Mouse (Mus musculus) MEL (cell line): ENCODE measurements around the gene Sik3. TPM values are rescaled to one million over a fixed set of nuclear protein-coding genes. Genes with fewer than 3 reads are reported as not detected.

Experiments used
- DNase-seq: peaks from one replicate; pipeline ENCODE4 v3.0.0; 2011; ENCODE audit warnings: low read depth, low spot score
- H3K27ac ChIP-seq: 2 replicates; pipeline ENCODE4 v1.5.1; 2012; ENCODE audit warnings: low read depth, mild to moderate bottlenecking, control low read depth, low read length, moderate library complexity; ENCODE audit not compliant: control insufficient read depth
- H3K27me3 ChIP-seq, 2 experiments: fragments of 150-350 bp in 1 of 2; sonication (generic) in 1 of 2; 2 replicates each; pipeline ENCODE4 v1.6.1; 2012; ENCODE audit warnings: low read length in 2 of 2, mild to moderate bottlenecking in 2 of 2, improper control_type of control experiment in 1 of 2, moderate library complexity in 1 of 2; ENCODE audit not compliant: insufficient read depth in 2 of 2, control insufficient read depth in 1 of 2
- H3K36me3 ChIP-seq, 2 experiments: 2 replicates each; pipeline ENCODE4 v1.6.1; 2012 to 2014; ENCODE audit warnings: low read length in 2 of 2, improper control_type of control experiment in 1 of 2, inconsistent platforms in 1 of 2, mild to moderate bottlenecking in 1 of 2; ENCODE audit not compliant: insufficient read depth in 2 of 2, control insufficient read depth in 1 of 2
- H3K4me1 ChIP-seq, 2 experiments: fragments of 150-350 bp in 1 of 2; sonication (generic) in 1 of 2; 2 replicates each; pipeline ENCODE4 v1.6.1; 2012; ENCODE audit warnings: low read length in 2 of 2, improper control_type of control experiment in 1 of 2, mild to moderate bottlenecking in 1 of 2; ENCODE audit not compliant: insufficient read depth in 2 of 2, control insufficient read depth in 1 of 2
- H3K4me3 ChIP-seq, 2 experiments: fragments of 150-350 bp in 1 of 2; sonication (generic) in 1 of 2; 2 replicates each; pipeline ENCODE4 v1.5.1; 2012; ENCODE audit warnings: low read depth in 2 of 2, low read length in 2 of 2, mild to moderate bottlenecking in 2 of 2, moderate library complexity in 2 of 2, control low read depth in 1 of 2, improper control_type of control experiment in 1 of 2; ENCODE audit not compliant: control insufficient read depth in 1 of 2, insufficient read depth in 1 of 2
- H3K79me2 ChIP-seq: 2 replicates; pipeline ENCODE4 v1.6.1; 2012; ENCODE audit warnings: mild to moderate bottlenecking, low read length, moderate library complexity; ENCODE audit not compliant: control insufficient read depth, poor library complexity, insufficient read depth
- H3K9ac ChIP-seq: 2 replicates; pipeline ENCODE4 v1.6.1; 2012; ENCODE audit warnings: low read depth, mild to moderate bottlenecking, control low read depth, low read length, moderate library complexity; ENCODE audit not compliant: control insufficient read depth, poor library complexity, severe bottlenecking
- H3K9me3 ChIP-seq: fragments of 150-350 bp; sonication (generic); replicated peaks from 2 replicates; pipeline ENCODE4 v1.6.1; 2012; ENCODE audit warnings: mild to moderate bottlenecking, low read length, improper control_type of control experiment, moderate library complexity; ENCODE audit not compliant: insufficient read depth
- BHLHE40 ChIP-seq: IDR thresholded peaks from 2 replicates; pipeline ENCODE4 v1.6.1; 2012; ENCODE audit warnings: low read depth, mild to moderate bottlenecking, inconsistent platforms, low read length, improper control_type of control experiment, borderline replicate concordance
- CHD1 ChIP-seq: IDR thresholded peaks from 2 replicates; pipeline ENCODE4 v1.6.1; 2012; ENCODE audit warnings: low read depth, mild to moderate bottlenecking, inconsistent platforms, low read length, improper control_type of control experiment
- CHD2 ChIP-seq: IDR thresholded peaks from 2 replicates; pipeline ENCODE4 v1.6.1; 2011; ENCODE audit warnings: low read length, improper control_type of control experiment
- CTCF ChIP-seq, 3 experiments: IDR thresholded peaks in 2 of 3; conservative IDR thresholded peaks in 1 of 3; 2 replicates each; pipeline ENCODE4 v1.5.1; 2011 to 2012; ENCODE audit warnings: low read length in 3 of 3, low read depth in 2 of 3, mild to moderate bottlenecking in 2 of 3, improper control_type of control experiment in 1 of 3, inconsistent platforms in 1 of 3, mixed read lengths in 1 of 3, moderate library complexity in 1 of 3; ENCODE audit not compliant: control insufficient read depth in 1 of 3, insufficient read depth in 1 of 3, poor library complexity in 1 of 3, severe bottlenecking in 1 of 3
- E2F4 ChIP-seq: IDR thresholded peaks from 2 replicates; pipeline ENCODE4 v1.6.1; 2011; ENCODE audit warnings: low read depth, low read length, improper control_type of control experiment, borderline replicate concordance
- EP300 ChIP-seq, 2 experiments: IDR thresholded peaks; 2 replicates each; pipeline ENCODE4 v1.6.1; 2011; ENCODE audit warnings: improper control_type of control experiment in 2 of 2, low read length in 2 of 2, low read depth in 1 of 2, mild to moderate bottlenecking in 1 of 2
- ETS1 ChIP-seq: IDR thresholded peaks from 2 replicates; pipeline ENCODE4 v1.6.1; 2012; ENCODE audit warnings: low read depth, mild to moderate bottlenecking, inconsistent platforms, low read length, improper control_type of control experiment, moderate library complexity
- GATA1 ChIP-seq: IDR thresholded peaks from 2 replicates; pipeline ENCODE4 v1.6.1; 2011; ENCODE audit warnings: low read depth, low read length, improper control_type of control experiment
- MAFK ChIP-seq: IDR thresholded peaks from 2 replicates; pipeline ENCODE4 v1.6.1; 2011; ENCODE audit warnings: low read depth, mild to moderate bottlenecking, low read length, improper control_type of control experiment, borderline replicate concordance
- MAX ChIP-seq: IDR thresholded peaks from 2 replicates; pipeline ENCODE4 v1.6.1; 2011; ENCODE audit warnings: low read length, improper control_type of control experiment
- MXI1 ChIP-seq: IDR thresholded peaks from 2 replicates; pipeline ENCODE4 v1.6.1; 2011; ENCODE audit warnings: mild to moderate bottlenecking, low read depth, low read length, improper control_type of control experiment
- MYB ChIP-seq: IDR thresholded peaks from 2 replicates; pipeline ENCODE4 v1.6.1; 2011; ENCODE audit warnings: mild to moderate bottlenecking, low read depth, low read length, improper control_type of control experiment
- NELFE ChIP-seq: IDR thresholded peaks from 2 replicates; pipeline ENCODE4 v1.6.1; 2011; ENCODE audit warnings: low read depth, low read length, improper control_type of control experiment
- NRF1 ChIP-seq: IDR thresholded peaks from 2 replicates; pipeline ENCODE4 v1.6.1; 2014; ENCODE audit warnings: low read depth, mild to moderate bottlenecking, inconsistent platforms, low read length, improper control_type of control experiment, moderate library complexity; ENCODE audit not compliant: poor library complexity, insufficient read depth, severe bottlenecking
- POLR2A ChIP-seq, 2 experiments: IDR thresholded peaks; 2 replicates each; pipeline ENCODE4 v1.6.1; 2011 to 2012; ENCODE audit warnings: low read length in 2 of 2, mild to moderate bottlenecking in 2 of 2, control low read depth in 1 of 2, improper control_type of control experiment in 1 of 2, low read depth in 1 of 2, moderate library complexity in 1 of 2; ENCODE audit not compliant: control insufficient read depth in 1 of 2, insufficient read depth in 1 of 2, poor library complexity in 1 of 2
- POLR2AphosphoS2 ChIP-seq: IDR thresholded peaks from 2 replicates; pipeline ENCODE4 v1.6.1; 2011; ENCODE audit warnings: low read length, improper control_type of control experiment
- RCOR1 ChIP-seq: IDR thresholded peaks from 2 replicates; pipeline ENCODE4 v1.6.1; 2012; ENCODE audit warnings: low read depth, mild to moderate bottlenecking, inconsistent platforms, low read length, improper control_type of control experiment
- TBP ChIP-seq: IDR thresholded peaks from 2 replicates; pipeline ENCODE4 v1.8.0; 2011; ENCODE audit warnings: low read depth, low read length, improper control_type of control experiment
- TCF12 ChIP-seq: IDR thresholded peaks from 2 replicates; pipeline ENCODE4 v1.6.1; 2014; ENCODE audit warnings: low read depth, mild to moderate bottlenecking, inconsistent platforms, low read length, improper control_type of control experiment, moderate library complexity
- UBTF ChIP-seq: IDR thresholded peaks from 2 replicates; pipeline ENCODE4 v1.6.1; 2012; ENCODE audit warnings: low read depth, mild to moderate bottlenecking, inconsistent platforms, low read length, improper control_type of control experiment, moderate library complexity, borderline replicate concordance; ENCODE audit not compliant: insufficient read depth
- USF2 ChIP-seq, 2 experiments: IDR thresholded peaks; 2 replicates each; pipeline ENCODE4 v1.6.1; 2011 to 2012; ENCODE audit warnings: improper control_type of control experiment in 2 of 2, low read length in 2 of 2, borderline replicate concordance in 1 of 2, inconsistent platforms in 1 of 2, low read depth in 1 of 2, mild to moderate bottlenecking in 1 of 2; ENCODE audit not compliant: insufficient read depth in 1 of 2
- ZMIZ1 ChIP-seq: IDR thresholded peaks from 2 replicates; pipeline ENCODE4 v1.6.1; 2012; ENCODE audit warnings: low read depth, mild to moderate bottlenecking, inconsistent platforms, low read length, improper control_type of control experiment, moderate library complexity
- polyA plus RNA-seq, 2 experiments: library from polyadenylated mRNA; stranded (reverse) in 1 of 2; unstranded in 1 of 2; fragments of >175 nt in 1 of 2; fragments of >200 nt in 1 of 2; gene quantifications; 2 replicates each; pipeline versions ENCODE4 v1.2.1 to v1.2.4; 2012; ENCODE audit warnings: low replicate concordance in 2 of 2, low read depth in 1 of 2; ENCODE audit not compliant: insufficient read length in 2 of 2, insufficient read depth in 1 of 2, missing spikeins in 1 of 2
- total RNA-seq: library from RNA; depleted of rRNA; stranded (reverse); fragments of 300-350 nt; gene quantifications from 2 replicates; pipeline ENCODE4 v1.2.3, GENCODE M21; 2012

Sik3 gene
- total and polyA plus RNA-seq, 3 experiments = 78.7 to 111 TPM; not detected in 1

GRCm38 (mm10) chr9:46227064-46227614 lies 214.5 kb downstream of the Sik3 start:
- H3K9me3 ChIP-seq = no peaks in the 10 kb centered on the region
- DNase-seq = peak; percentile 46
- H3K9ac ChIP-seq = no peak overlapping the region
- no peak overlapping the region for H3K4me3 ChIP-seq
- H3K27ac ChIP-seq = no peak overlapping the region
- no peaks in the 10 kb centered on the region for H3K27me3 ChIP-seq
- no peaks in the 10 kb centered on the region; the same call in 1 of the 2 replicates for H3K79me2 ChIP-seq
- peaks cover 0 to 24% of the 10 kb centered on the region in 2 experiments; a peak in 3 of 4 replicates for H3K36me3 ChIP-seq
- peaks cover 13 to 34% of the 10 kb centered on the region in 2 experiments for H3K4me1 ChIP-seq
- TF ChIP-seq RCOR1 (peak; percentile 43; the same call in 1 of the 2 replicates), GATA1 (peak; percentile 83), MAFK (no peak), TCF12 (no peak), NELFE (no peak), ETS1 (peak; percentile 9; the same call in 1 of the 2 replicates), EP300 (IDR thresholded peaks at IDR 0.05; ENCODE audit: low read depth in 1 of 2, low read length in 2 of 2) (peak; percentile 18 to 61; a peak in 3 of 4 replicates), NRF1 (no peak)

GRCm38 (mm10) chr9:46228491-46228890 lies 215.9 kb downstream of the Sik3 start, which contains the start of gene Apoa1:
TSS of gene Apoa1 (plus strand) at chr9:46228580.
- TF ChIP-seq CTCF (IDR thresholded peaks at IDR 0.05 in 2 of 3, conservative IDR thresholded peaks at IDR 0.05 in 1 of 3; ENCODE audit: control insufficient read depth in 1 of 3, insufficient read depth in 1 of 3, low read depth in 2 of 3, low read length in 3 of 3, poor library complexity in 1 of 3, severe bottlenecking in 1 of 3) (no peak), USF2 (IDR thresholded peaks at IDR 0.05; ENCODE audit: borderline replicate concordance in 1 of 2, insufficient read depth in 1 of 2, low read depth in 1 of 2, low read length in 2 of 2) (no peak), POLR2A (IDR thresholded peaks at IDR 0.05; ENCODE audit: control insufficient read depth in 1 of 2, insufficient read depth in 1 of 2, low read depth in 1 of 2, low read length in 2 of 2, poor library complexity in 1 of 2) (no peak), RCOR1 (no peak), BHLHE40 (no peak), TBP (no peak), MYB (no peak), NELFE (no peak), UBTF (no peak), CHD2 (no peak), ZMIZ1 (no peak), CHD1 (no peak), MAX (no peak), NRF1 (no peak), POLR2AphosphoS2 (no peak), MXI1 (no peak), E2F4 (no peak)
- no peak for DNase-seq
- H3K27me3 ChIP-seq = no peaks in the 10 kb centered on the region
- H3K36me3 ChIP-seq = peaks cover 0 to 24% of the 10 kb centered on the region in 2 experiments; a peak in 3 of 4 replicates
- no peak within 1 kb of the TSS for H3K9ac ChIP-seq
- no peaks in the 10 kb centered on the region; the same call in 1 of the 2 replicates for H3K79me2 ChIP-seq
- no peak within 1 kb of the TSS for H3K4me3 ChIP-seq
- H3K9me3 ChIP-seq = no peaks in the 10 kb centered on the region
- H3K4me1 ChIP-seq = peaks cover 13 to 34% of the 10 kb centered on the region in 2 experiments
- H3K27ac ChIP-seq = no peak within 1 kb of the TSS
